23 mouse cellular contexts compared by ENCODE assay signal in the genomic region with DNA sequence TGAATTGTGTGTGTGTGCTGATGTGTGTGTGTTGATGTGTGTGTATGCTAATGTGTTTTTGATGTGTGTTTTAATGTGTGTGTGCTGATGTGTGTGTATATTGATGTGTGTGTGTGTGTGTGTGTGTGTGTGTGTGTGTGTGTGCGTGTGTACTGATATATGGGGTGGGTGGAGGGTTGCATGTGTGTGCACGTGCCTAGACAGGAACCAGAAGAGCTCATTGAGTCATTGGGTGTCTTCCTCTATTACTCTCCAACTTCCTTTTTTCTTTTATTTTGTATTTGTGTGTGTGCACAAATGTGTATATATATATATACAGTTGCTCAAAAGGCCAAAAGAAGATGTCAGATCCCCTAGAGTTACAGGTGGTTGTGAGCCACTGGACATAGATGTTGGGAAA.
"Had no signal": no experiment of that assay in that cellular context is flagged by ENCODE, and none has a peak within 500 bp of the region (broad histone marks: within the 10 kb centered on the region; RNA-seq: fewer than 3 reads in every experiment).

No protein-coding gene starts in this region.

- H3K4me2 ChIP-seq: heart, embryonic 12.5 days; hindbrain, embryonic 12.5 days; hindbrain, embryonic 14.5 days; kidney, embryonic 15.5 days; limb, embryonic 13.5 days; limb, embryonic 15.5 days had no signal

- H3K27me3 ChIP-seq: heart, embryonic 12.5 days; hindbrain, embryonic 12.5 days; kidney, embryonic 15.5 days; limb, embryonic 15.5 days had no signal

- ATAC-seq: hindbrain, embryonic 16.5 days; intestine, embryonic 16.5 days had no signal

- H3K9ac ChIP-seq: heart, embryonic 12.5 days; hindbrain, embryonic 12.5 days; hindbrain, embryonic 14.5 days; kidney, embryonic 15.5 days; limb, embryonic 13.5 days; limb, embryonic 15.5 days had no signal

- DNase-seq: gastrocnemius, postnatal 14 days; gastrocnemius, postnatal 36 days; heart, adult 18-20 months; heart, postnatal 10 days; heart, postnatal 4 days; kidney, adult 11 months; kidney, adult 2 months; kidney, adult 9 months; kidney, postnatal 14 days; kidney, postnatal 36 days; layer of hippocampus, adult 9-11 months; layer of hippocampus, postnatal 36 days had no signal

- H3K27ac ChIP-seq: heart, embryonic 10.5 days; hindbrain, embryonic 10.5 days; hindbrain, embryonic 12.5 days; hindbrain, embryonic 14.5 days; kidney, embryonic 15.5 days; kidney, postnatal 0 days; limb, embryonic 13.5 days; limb, embryonic 15.5 days had no signal

- H3K36me3 ChIP-seq: heart, embryonic 10.5 days; heart, embryonic 12.5 days; hindbrain, embryonic 10.5 days; hindbrain, embryonic 12.5 days; kidney, embryonic 15.5 days; limb, embryonic 13.5 days; limb, embryonic 15.5 days had no signal

- H3K4me1 ChIP-seq: heart, embryonic 10.5 days; heart, embryonic 12.5 days; hindbrain, embryonic 10.5 days; hindbrain, embryonic 12.5 days; kidney, embryonic 15.5 days; limb, embryonic 15.5 days had no signal

- H3K9me3 ChIP-seq: heart, embryonic 10.5 days; hindbrain, embryonic 12.5 days; kidney, embryonic 15.5 days; limb, embryonic 15.5 days had no signal

- H3K4me3 ChIP-seq: heart, embryonic 10.5 days; heart, embryonic 12.5 days; hindbrain, embryonic 10.5 days; hindbrain, embryonic 12.5 days; kidney, embryonic 15.5 days; limb, embryonic 13.5 days; limb, embryonic 15.5 days had no signal
